Mouse (Mus musculus) small intestine, adult 2 months (tissue): ENCODE measurements around the gene Rad51c.
"Not testable (repeated sequence)": the region's sequence is repeated elsewhere in the genome, so short reads cannot be mapped to it uniquely, and the experiment has no call there.

ENCODE experiments used
- CTCF ChIP-seq: fragments of 200-500 bp; IDR thresholded peaks from 2 replicates; pipeline ENCODE4 v1.5.1; 2012; ENCODE audit warnings: low read depth, mild to moderate bottlenecking, control low read depth, inconsistent platforms, low read length, moderate library complexity, mixed read lengths; ENCODE audit not compliant: insufficient replicate concordance, insufficient read length; ENCODE audit errors: extremely low read depth
- POLR2A ChIP-seq: fragments of 200-500 bp; IDR thresholded peaks from 2 replicates; pipeline ENCODE4 v1.6.1; 2012; ENCODE audit warnings: low read depth, mild to moderate bottlenecking, control low read depth, inconsistent platforms, low read length, moderate library complexity

GRCm38 (mm10) chr11:87413412-87413811 lies 8.7 kb upstream of the Rad51c start:
- TF ChIP-seq POLR2A, CTCF: not testable (repeated sequence)
